Mouse (Mus musculus) hindbrain, embryonic 16.5 days (tissue): ENCODE data around the gene Erc2. TPM values are rescaled to one million over a fixed set of nuclear protein-coding genes. Genes with fewer than 3 reads are reported as not detected.

ENCODE experiments used
- ATAC-seq: fragments of 200-750 bp; cut with Nextera tagmentation; 2 replicates; pipeline ENCODE4 v1.8.0; 2017; ENCODE audit warnings: moderate TSS enrichment, moderate library complexity
- H3K27ac ChIP-seq: fragments of 300-500 bp; sonication (generic); 2 replicates; pipeline ENCODE4 v1.5.1; 2014; ENCODE audit warnings: low read depth, mild to moderate bottlenecking, control low read depth, low read length, moderate library complexity
- H3K27me3 ChIP-seq: fragments of 300-500 bp; sonication (generic); replicated peaks from 2 replicates; pipeline ENCODE4 v1.6.1; 2014; ENCODE audit warnings: low read length; ENCODE audit not compliant: control insufficient read depth, insufficient read depth
- H3K36me3 ChIP-seq: fragments of 300-500 bp; sonication (generic); 2 replicates; pipeline ENCODE4 v1.6.1; 2014; ENCODE audit warnings: mild to moderate bottlenecking, low read length, moderate library complexity, mixed read lengths; ENCODE audit not compliant: control insufficient read depth, insufficient read depth
- H3K4me1 ChIP-seq: fragments of 300-500 bp; sonication (generic); 2 replicates; pipeline ENCODE4 v1.6.1; 2014; ENCODE audit warnings: low read depth, low read length; ENCODE audit not compliant: control insufficient read depth, insufficient read depth
- H3K4me2 ChIP-seq: fragments of 300-500 bp; sonication (generic); 2 replicates; pipeline ENCODE4 v1.6.1; 2014; ENCODE audit warnings: mild to moderate bottlenecking, low read length, control low read depth, moderate library complexity
- H3K4me3 ChIP-seq: fragments of 300-500 bp; sonication (generic); 2 replicates; pipeline ENCODE4 v1.5.1; 2014; ENCODE audit warnings: mild to moderate bottlenecking, low read length, control low read depth, moderate library complexity
- H3K9ac ChIP-seq: fragments of 300-500 bp; sonication (generic); 2 replicates; pipeline ENCODE4 v1.6.1; 2014; ENCODE audit warnings: low read depth, mild to moderate bottlenecking, control low read depth, low read length, moderate library complexity
- H3K9me3 ChIP-seq: fragments of 300-500 bp; sonication (generic); 2 replicates; pipeline ENCODE4 v1.6.1; 2014; ENCODE audit warnings: mild to moderate bottlenecking, low read length, moderate library complexity; ENCODE audit not compliant: control insufficient read depth
- WGBS: fragments of 180-500 bp; shearing (Covaris S2); extraction: QIAGEN DNeasy Blood & Tissue Kit; methylation state at CpG from one replicate; pipeline ENCODE4 v1.1.7; 2014; 5-methylcytosine and 5-hydroxymethylcytosine counted together
- polyA plus RNA-seq: library from polyadenylated mRNA; unstranded; fragments of >200 nt; fragmentation: Nextera tagmentation; extraction: Ambion mirVana; gene quantifications from 2 replicates; pipeline ENCODE4 v1.2.1, GENCODE M21; 2015

Gene Erc2
- polyA plus RNA-seq, 1 experiment from 2014 or later, result 73.8 TPM

DNA sequence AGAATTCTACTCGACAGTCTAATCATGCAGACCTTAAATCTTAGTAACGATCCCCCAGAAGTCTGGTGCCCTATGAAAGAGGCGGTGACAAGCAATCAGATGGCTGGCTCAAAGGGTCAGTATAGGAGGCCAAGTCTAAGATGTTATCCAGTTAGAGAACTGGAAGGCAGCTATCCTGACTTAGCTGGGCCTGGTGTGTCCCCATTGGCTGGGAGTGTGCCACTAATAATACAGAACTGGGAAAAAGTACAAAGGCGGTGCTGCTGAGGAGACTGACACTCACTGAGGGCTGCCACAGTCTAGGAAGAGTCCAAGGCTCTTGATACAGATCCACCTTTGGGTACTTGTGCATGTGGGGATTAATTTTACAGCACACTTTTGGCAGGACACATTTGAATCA, 581.6 kb downstream of the Erc2 start:
- peak; percentile 6; the same call in 1 of the 2 replicates for ATAC-seq
- Histone ChIP-seq H3K36me3 (no peaks in the 10 kb centered on the region), H3K27me3 (no peaks in the 10 kb centered on the region), H3K4me1 (no peaks in the 10 kb centered on the region), H3K9ac (no peak overlapping the region), H3K4me2 (no peak overlapping the region), H3K9me3 (no peaks in the 10 kb centered on the region), H3K27ac (no peak overlapping the region), H3K4me3 (no peak overlapping the region)
- WGBS, result 71% methylated on average over 4 of the region's 4 CpGs

DNA sequence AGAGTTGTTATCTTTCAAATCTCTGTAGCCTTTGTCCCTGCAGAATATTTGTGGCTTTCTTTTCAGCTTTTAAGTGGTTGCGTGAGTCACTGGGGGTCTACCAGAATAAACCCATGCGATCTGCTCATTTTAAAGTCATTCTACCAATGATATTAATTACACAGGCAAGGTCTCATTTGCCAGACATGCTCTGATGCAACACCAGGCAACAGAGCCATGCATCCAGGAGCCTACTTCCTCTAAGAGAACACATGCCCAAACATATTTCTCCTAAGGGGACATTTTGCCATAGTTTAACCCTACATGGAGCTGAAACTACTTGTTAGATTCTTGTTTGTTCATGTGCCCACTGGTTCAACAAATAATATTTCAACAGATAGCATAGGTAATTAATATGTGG, 584.1 kb downstream of the Erc2 start:
- Histone ChIP-seq H3K27ac (no peak overlapping the region), H3K36me3 (no peaks in the 10 kb centered on the region), H3K4me3 (no peak overlapping the region), H3K9ac (no peak overlapping the region), H3K9me3 (no peaks in the 10 kb centered on the region), H3K27me3 (no peaks in the 10 kb centered on the region), H3K4me1 (no peaks in the 10 kb centered on the region), H3K4me2 (no peak overlapping the region)
- ATAC-seq, result no peak
- WGBS, result 92% methylated on average over 2 of the region's 2 CpGs

DNA sequence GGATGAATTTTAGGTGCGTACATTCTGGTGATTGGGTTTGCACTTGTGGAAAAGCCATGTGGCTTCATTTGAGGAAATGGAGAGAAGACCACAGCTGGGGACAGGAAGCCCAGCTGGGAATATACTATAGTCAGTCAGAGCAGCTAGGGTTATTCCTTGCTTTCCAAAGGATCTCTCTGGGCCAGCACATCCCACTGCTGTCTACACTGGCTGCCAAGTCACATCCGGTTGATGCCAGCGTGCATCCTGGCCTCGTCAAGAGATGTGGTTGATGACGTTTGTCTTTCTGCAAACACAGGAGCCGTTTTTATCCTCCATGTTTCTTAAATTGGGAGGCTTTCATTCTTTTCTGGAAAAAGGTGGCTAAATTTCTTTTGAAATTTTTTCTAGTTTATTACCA, 603.3 kb downstream of the Erc2 start:
- Histone ChIP-seq H3K36me3 (no peaks in the 10 kb centered on the region), H3K27ac (no peak overlapping the region), H3K4me2 (no peak overlapping the region), H3K9me3 (no peaks in the 10 kb centered on the region), H3K9ac (no peak overlapping the region), H3K27me3 (no peaks in the 10 kb centered on the region), H3K4me1 (no peaks in the 10 kb centered on the region), H3K4me3 (no peak overlapping the region)
- ATAC-seq, result no peak
- whole genome bisulfite sequencing, result 78% methylated on average over 6 of the region's 6 CpGs

GRCm38 (mm10) chr14:28230563-28230962, 608.3 kb downstream of the Erc2 start:
- no peaks in the 10 kb centered on the region for H3K4me1 ChIP-seq
- no peak for ATAC-seq
- H3K4me2 ChIP-seq, result no peak overlapping the region
- H3K9me3 ChIP-seq, result no peaks in the 10 kb centered on the region
- no peaks in the 10 kb centered on the region for H3K27me3 ChIP-seq
- no peak overlapping the region for H3K4me3 ChIP-seq
- H3K27ac ChIP-seq, result no peak overlapping the region
- H3K9ac ChIP-seq, result no peak overlapping the region
- no peaks in the 10 kb centered on the region for H3K36me3 ChIP-seq
- WGBS, result 75% methylated on average over 6 of the region's 6 CpGs

DNA sequence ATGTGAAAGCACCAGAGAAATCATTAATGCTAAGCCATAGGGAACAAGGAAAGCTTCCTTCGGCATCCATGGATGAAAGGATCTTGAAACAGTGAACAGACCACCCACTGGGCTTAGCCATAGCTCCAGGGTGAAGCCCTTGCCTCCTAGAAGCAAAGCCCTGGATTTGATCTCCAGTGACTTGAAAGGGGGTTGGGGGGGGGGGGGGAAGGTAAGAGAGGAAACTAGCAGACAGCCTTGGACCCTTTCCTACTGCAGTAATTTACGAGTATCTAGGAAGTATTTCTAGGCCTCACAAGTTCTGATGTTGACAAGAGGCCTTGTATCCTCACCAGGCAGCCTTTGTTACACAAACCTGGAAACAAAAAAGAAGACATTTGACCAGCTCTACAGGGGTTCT, 609.0 kb downstream of the Erc2 start:
- ATAC-seq, result no peak
- H3K27me3 ChIP-seq, result no peaks in the 10 kb centered on the region
- WGBS, result 34% methylated on average over 2 of the region's 2 CpGs
- no peaks in the 10 kb centered on the region for H3K36me3 ChIP-seq
- no peak overlapping the region for H3K4me3 ChIP-seq
- H3K4me2 ChIP-seq, result no peak overlapping the region
- no peak overlapping the region for H3K27ac ChIP-seq
- H3K9me3 ChIP-seq, result no peaks in the 10 kb centered on the region
- no peak overlapping the region for H3K9ac ChIP-seq
- no peaks in the 10 kb centered on the region for H3K4me1 ChIP-seq

- no peak overlapping the region for H3K4me2 ChIP-seq
- H3K9me3 ChIP-seq, result no peaks in the 10 kb centered on the region
- no peak for ATAC-seq
- no peak overlapping the region for H3K27ac ChIP-seq
- no peaks in the 10 kb centered on the region for H3K4me1 ChIP-seq
- no peaks in the 10 kb centered on the region for H3K27me3 ChIP-seq
- no peaks in the 10 kb centered on the region for H3K36me3 ChIP-seq
- no peak overlapping the region for H3K4me3 ChIP-seq
- 91% methylated on average over 9 of the region's 9 CpGs for WGBS
- H3K9ac ChIP-seq, result no peak overlapping the region
These were observed 616.3 kb downstream of the Erc2 start for GRCm38 (mm10) chr14:28238336-28239048.

- no peak for ATAC-seq
- no peaks in the 10 kb centered on the region for H3K4me1 ChIP-seq
- 54% methylated on average over 3 of the region's 3 CpGs for WGBS
These were observed 617.9 kb downstream of the Erc2 start for GRCm38 (mm10) chr14:28240111-28240510.

GRCm38 (mm10) chr14:28242743-28243142, 620.5 kb downstream of the Erc2 start:
- 46% methylated on average over 3 of the region's 3 CpGs for WGBS
- H3K9ac ChIP-seq, result no peak overlapping the region

More at GRCm38 (mm10) chr14:28240111-28240510, 617.9 kb downstream of the Erc2 start:
- Histone ChIP-seq H3K9me3 (no peaks in the 10 kb centered on the region), H3K27ac (no peak overlapping the region), H3K4me3 (no peak overlapping the region), H3K9ac (no peak overlapping the region), H3K4me2 (no peak overlapping the region), H3K27me3 (no peaks in the 10 kb centered on the region), H3K36me3 (no peaks in the 10 kb centered on the region)

GRCm38 (mm10) chr14:28243474-28243873, 621.2 kb downstream of the Erc2 start:
- H3K36me3 ChIP-seq, result no peaks in the 10 kb centered on the region
- no peak overlapping the region for H3K9ac ChIP-seq
- H3K27ac ChIP-seq, result no peak overlapping the region
- H3K9me3 ChIP-seq, result no peaks in the 10 kb centered on the region
- no peak overlapping the region for H3K4me2 ChIP-seq
- WGBS, result 89% methylated on average over 4 of the region's 4 CpGs
- ATAC-seq, result no peak
- no peak overlapping the region for H3K4me3 ChIP-seq
- H3K4me1 ChIP-seq, result no peaks in the 10 kb centered on the region
- H3K27me3 ChIP-seq, result no peaks in the 10 kb centered on the region

More at GRCm38 (mm10) chr14:28242743-28243142, 620.5 kb downstream of the Erc2 start:
- H3K27ac ChIP-seq, result no peak overlapping the region
- ATAC-seq, result no peak
- no peaks in the 10 kb centered on the region for H3K27me3 ChIP-seq
- no peak overlapping the region for H3K4me2 ChIP-seq
- H3K4me1 ChIP-seq, result no peaks in the 10 kb centered on the region
- H3K4me3 ChIP-seq, result no peak overlapping the region
- no peaks in the 10 kb centered on the region for H3K36me3 ChIP-seq
- H3K9me3 ChIP-seq, result no peaks in the 10 kb centered on the region
